Mouse (Mus musculus): ENCODE data around the gene Syt1.

Syt1 gene

DNA sequence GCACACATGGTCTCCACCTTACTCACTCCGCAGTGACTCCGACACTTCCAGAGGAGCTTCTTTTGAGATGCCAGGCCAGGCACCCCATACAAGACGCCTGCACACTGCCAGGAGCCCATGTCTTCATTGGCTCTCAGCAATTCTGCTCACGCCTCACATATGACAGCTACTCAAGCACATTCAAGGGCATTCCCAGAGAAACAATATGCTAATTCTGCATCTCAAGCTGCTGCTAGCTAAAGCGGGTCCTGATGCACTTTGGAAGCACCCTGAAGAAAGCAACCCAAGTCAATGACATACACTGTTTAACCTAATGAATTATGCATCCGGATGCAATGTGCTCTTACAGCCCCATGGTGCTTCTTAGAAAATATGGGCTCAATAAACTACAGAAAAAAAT is 247.1 kb downstream of the Syt1 start:
- in situ Hi-C loops (cut with MseI, MboI) = no loop called here

- in situ Hi-C loops (cut with MseI, MboI) = no loop called here
Measured at GRCm38 (mm10) chr10:108753304-108753703, 257.5 kb downstream of the Syt1 start.

DNA sequence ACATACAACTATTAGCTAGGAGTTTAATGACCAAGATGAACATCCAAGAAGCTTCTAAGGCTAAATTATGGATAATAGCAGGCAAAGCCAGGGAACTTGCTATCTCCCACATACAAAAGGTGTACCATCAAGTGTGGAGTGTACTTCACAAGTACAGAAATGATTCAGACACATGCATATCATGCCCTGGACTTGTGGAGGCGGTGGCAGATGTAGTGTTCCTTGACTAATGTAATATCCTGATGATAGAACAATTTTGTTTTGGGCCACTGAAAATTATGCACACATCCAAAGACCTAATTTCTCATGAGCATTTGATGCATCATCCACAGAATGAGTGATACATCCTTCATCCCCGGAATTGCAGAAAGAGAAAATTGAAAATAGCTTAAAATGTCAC is 267.0 kb downstream of the Syt1 start:
- in situ Hi-C loops (cut with MseI, MboI) = loop anchor here in 1 of 2 experiments (25.0 kb wide), 1 partner anchor 744 kb away; no protein-coding TSS in a partner anchor

DNA sequence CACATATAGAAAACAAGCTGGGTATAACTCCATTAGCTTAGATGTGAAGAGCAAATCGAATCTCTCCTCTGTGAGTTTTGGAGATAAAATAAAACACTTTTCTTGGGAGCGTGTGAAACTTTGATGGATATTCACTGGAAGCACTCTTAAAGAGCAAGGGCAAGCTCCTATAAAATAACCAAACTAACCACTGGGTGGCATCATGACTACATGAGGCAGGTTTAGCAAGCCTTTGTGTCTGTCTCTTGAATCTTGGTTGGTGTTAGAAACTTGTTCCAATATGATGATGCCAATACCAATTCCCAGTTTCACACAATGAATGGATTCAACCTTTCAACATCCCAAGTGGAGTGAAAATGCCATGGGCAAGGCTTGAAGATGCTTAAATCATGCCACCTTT is 276.8 kb downstream of the Syt1 start:
- in situ Hi-C loops (cut with MseI, MboI) = loop anchor here in 1 of 2 experiments (25.0 kb wide), 1 partner anchor 753 kb away; no protein-coding TSS in a partner anchor

GRCm38 (mm10) chr10:108728961-108729360 is 281.8 kb downstream of the Syt1 start:
- in situ Hi-C loops (cut with MseI, MboI) = loop anchor here in 1 of 2 experiments (25.0 kb wide), 1 partner anchor 758 kb away; no protein-coding TSS in a partner anchor

- in situ Hi-C loops (cut with MseI, MboI) = loop anchor here in 1 of 2 experiments (25.0 kb wide), 1 partner anchor 761 kb away; no protein-coding TSS in a partner anchor
Measured at GRCm38 (mm10) chr10:108726391-108726790, 284.4 kb downstream of the Syt1 start.

- in situ Hi-C loops (cut with MseI, MboI) = loop anchor here in 1 of 2 experiments (25.0 kb wide), 1 partner anchor 762 kb away; no protein-coding TSS in a partner anchor
Measured at GRCm38 (mm10) chr10:108724878-108725277, 285.9 kb downstream of the Syt1 start.

DNA sequence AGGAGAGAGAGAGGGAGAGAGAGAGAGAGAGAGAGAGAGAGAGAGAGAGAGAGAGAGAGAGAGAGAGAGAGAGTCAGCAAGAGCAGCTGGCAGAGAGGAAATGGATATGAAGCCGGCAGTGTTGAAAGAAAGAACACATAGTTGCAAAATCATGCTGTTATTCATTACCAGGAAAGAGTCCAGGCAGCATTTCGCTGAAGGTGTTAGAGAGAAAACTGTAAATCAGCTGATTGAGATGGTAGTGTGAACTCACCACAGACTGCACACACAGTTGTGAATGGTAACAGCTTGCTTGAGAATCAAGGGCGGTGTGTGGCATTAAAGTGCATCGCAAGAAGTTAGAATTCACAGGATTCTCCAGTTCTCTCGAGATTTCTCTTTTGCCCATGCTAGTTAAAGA is 300.3 kb downstream of the Syt1 start:
- in situ Hi-C loops (cut with MseI, MboI) = no loop called here

GRCm38 (mm10) chr10:108705658-108706057 is 305.1 kb downstream of the Syt1 start:
- in situ Hi-C loops (cut with MseI, MboI) = no loop called here

- in situ Hi-C loops (cut with MseI, MboI) = no loop called here
Measured at GRCm38 (mm10) chr10:108701361-108702128, 309.2 kb downstream of the Syt1 start.

DNA sequence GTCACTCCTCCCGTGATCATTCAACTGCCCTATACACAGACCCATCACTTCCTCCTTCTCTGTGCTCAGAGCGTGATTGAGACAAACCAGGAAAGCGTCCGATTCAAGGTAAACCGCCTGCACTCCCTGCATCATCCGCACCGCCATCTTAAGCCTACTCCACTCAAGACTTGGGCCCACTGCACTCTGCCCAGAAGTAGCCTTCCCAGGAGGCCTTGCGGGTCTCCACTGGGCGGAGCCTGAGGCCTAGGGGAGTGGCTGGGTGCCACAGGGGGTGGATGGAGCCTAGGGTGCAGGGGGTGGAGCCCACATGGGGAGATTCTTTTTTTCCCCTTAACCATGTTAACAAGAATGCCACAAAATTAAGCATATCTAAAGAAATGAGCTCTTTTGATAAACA is 310.8 kb downstream of the Syt1 start, which contains the start of gene Gm5136:
Gene Gm5136 (minus strand): TSS at position 215 of the 400 bp plus-strand sequence.
- in situ Hi-C loops (cut with MseI, MboI) = no loop called here

- in situ Hi-C loops (cut with MseI, MboI) = no loop called here
Measured at GRCm38 (mm10) chr10:108697062-108697461, 313.7 kb downstream of the Syt1 start.

GRCm38 (mm10) chr10:108690954-108691353 is 319.8 kb downstream of the Syt1 start:
- in situ Hi-C loops (cut with MseI, MboI) = no loop called here

- in situ Hi-C loops (cut with MseI, MboI) = no loop called here
Measured at GRCm38 (mm10) chr10:108686696-108687095, 324.1 kb downstream of the Syt1 start.

- in situ Hi-C loops (cut with MseI, MboI) = no loop called here
Measured at GRCm38 (mm10) chr10:108679675-108680390, 330.9 kb downstream of the Syt1 start.

DNA sequence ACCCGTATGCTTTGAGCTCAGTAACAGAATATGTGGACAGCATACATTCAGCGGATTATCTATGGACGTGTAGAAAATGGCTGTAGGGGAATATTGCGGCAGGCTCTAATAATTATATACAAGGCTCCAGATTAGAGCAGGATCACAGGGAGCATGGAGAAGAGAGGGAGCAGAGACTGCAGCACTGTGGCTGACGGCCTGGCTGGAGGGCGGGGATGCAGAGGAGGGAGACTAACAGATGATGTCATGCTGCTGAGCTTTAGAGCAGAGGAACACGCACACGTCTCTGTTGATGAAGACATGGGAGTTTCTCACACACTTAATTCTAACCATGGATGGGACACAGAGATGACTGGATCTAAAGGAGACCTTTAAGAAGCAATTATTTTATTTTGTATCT is 333.7 kb downstream of the Syt1 start:
- in situ Hi-C loops (cut with MseI, MboI) = no loop called here

GRCm38 (mm10) chr10:108668944-108669343 is 341.8 kb downstream of the Syt1 start:
- in situ Hi-C loops (cut with MseI, MboI) = no loop called here

- in situ Hi-C loops (cut with MseI, MboI) = no loop called here
Measured at GRCm38 (mm10) chr10:108660295-108660694, 350.5 kb downstream of the Syt1 start.

- in situ Hi-C loops (cut with MseI, MboI) = no loop called here
Measured at GRCm38 (mm10) chr10:108658300-108658699, 352.5 kb downstream of the Syt1 start.

GRCm38 (mm10) chr10:108657669-108658068 is 353.1 kb downstream of the Syt1 start:
- in situ Hi-C loops (cut with MseI, MboI) = no loop called here

GRCm38 (mm10) chr10:108656898-108657297 is 353.9 kb downstream of the Syt1 start:
- in situ Hi-C loops (cut with MseI, MboI) = no loop called here

DNA sequence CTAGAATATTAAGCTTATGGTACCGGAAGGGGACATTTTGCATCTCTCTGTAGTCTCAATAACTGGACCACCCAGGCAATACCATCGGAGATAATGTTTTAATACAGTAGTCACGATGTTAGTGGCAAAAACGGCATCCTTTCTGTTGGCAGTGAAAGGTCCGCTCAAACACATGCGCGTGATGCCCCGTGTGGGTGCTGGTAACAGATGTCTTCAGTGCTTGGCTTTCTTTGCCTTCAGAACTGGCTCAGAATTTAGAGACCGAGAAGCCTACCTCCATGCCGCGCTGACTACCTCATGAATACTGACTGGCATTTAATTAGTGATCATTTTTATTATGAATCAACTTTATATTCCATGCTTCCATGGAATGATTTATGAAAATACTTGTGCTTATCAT is 355.7 kb downstream of the Syt1 start:
- in situ Hi-C loops (cut with MseI, MboI) = no loop called here

- in situ Hi-C loops (cut with MseI, MboI) = no loop called here
Measured at GRCm38 (mm10) chr10:108652831-108653230, 358.0 kb downstream of the Syt1 start.
